Mouse (Mus musculus): ENCODE measurements around the gene Rab11fip3. TPM values are rescaled to one million over a fixed set of nuclear protein-coding genes. Genes with fewer than 3 reads are reported as not detected.

Rab11fip3 gene
- polyA plus RNA-seq, 2 experiments, result 1.4 to 2.1 TPM

- WGBS (ENCODE audit: insufficient replicate concordance), result 75% methylated on average over 5 of the region's 5 CpGs
- Histone ChIP-seq H3K27me3 (ENCODE audit: control insufficient read depth, insufficient read depth, low read length) (no peaks in the 10 kb centered on the region), H3K4me2 (ENCODE audit: low read depth) (no peak overlapping the region), H3K27ac (no peak overlapping the region), H3K9ac (replicated peaks) (no peak overlapping the region), H3K9me3 (ENCODE audit: control insufficient read depth, low read length) (no peaks in the 10 kb centered on the region), H3K36me3 (replicated peaks; ENCODE audit: control insufficient read depth, insufficient read depth, low read depth) (no peaks in the 10 kb centered on the region), H3K4me3 (ENCODE audit: insufficient read depth in 1 of 2, low read depth in 2 of 2, low read length in 2 of 2) (no peak overlapping the region), H3K4me1 (replicated peaks; ENCODE audit: control insufficient read depth in 2 of 2, insufficient read depth in 2 of 2, low read length in 1 of 2) (peaks cover 10 to 19% of the 10 kb centered on the region in 2 experiments)
- ATAC-seq (ENCODE audit: insufficient read depth) (no peak), DNase-seq (ENCODE audit: low read depth in 3 of 3, low spot score in 3 of 3) (no peak)
- no peak for TF ChIP-seq EP300 (IDR thresholded peaks at IDR 0.05; ENCODE audit: low read depth)
- no peak for TF ChIP-seq CTCF (IDR thresholded peaks at IDR 0.05; ENCODE audit: low read depth)
These were observed 46.2 kb downstream of the Rab11fip3 start for GRCm38 (mm10) chr17:26023181-26023580.

- Histone ChIP-seq H3K4me2 (ENCODE audit: low read depth) (peak overlapping the region; percentile 26; the same call in 1 of the 2 replicates), H3K9me3 (ENCODE audit: control insufficient read depth, low read length) (no peaks in the 10 kb centered on the region), H3K4me1 (replicated peaks; ENCODE audit: control insufficient read depth in 2 of 2, insufficient read depth in 2 of 2, low read length in 1 of 2) (peaks cover 10 to 19% of the 10 kb centered on the region in 2 experiments), H3K27ac (no peak overlapping the region), H3K9ac (replicated peaks) (no peak overlapping the region; the same call in 1 of the 2 replicates), H3K4me3 (ENCODE audit: insufficient read depth in 1 of 2, low read depth in 2 of 2, low read length in 2 of 2) (no peak overlapping the region), H3K27me3 (ENCODE audit: control insufficient read depth, insufficient read depth, low read length) (no peaks in the 10 kb centered on the region), H3K36me3 (replicated peaks; ENCODE audit: control insufficient read depth, insufficient read depth, low read depth) (no peaks in the 10 kb centered on the region)
- no peak for TF ChIP-seq CTCF (IDR thresholded peaks at IDR 0.05; ENCODE audit: low read depth)
- TF ChIP-seq EP300 (IDR thresholded peaks at IDR 0.05; ENCODE audit: low read depth), result no peak
- WGBS (ENCODE audit: insufficient replicate concordance), result 35% methylated on average over 9 of the region's 9 CpGs
- peak in 2 of 3 experiments; percentile 28 to 35 for DNase-seq (ENCODE audit: low read depth in 3 of 3, low spot score in 3 of 3)
- 0 out of 2 replicates have a peak, but pooled peaks have one; percentile 37 for ATAC-seq (ENCODE audit: insufficient read depth)
These were observed 47.5 kb downstream of the Rab11fip3 start for GRCm38 (mm10) chr17:26021728-26022341.

- TF ChIP-seq CTCF (IDR thresholded peaks at IDR 0.05; ENCODE audit: low read depth), result no peak
- no peak for TF ChIP-seq EP300 (IDR thresholded peaks at IDR 0.05; ENCODE audit: low read depth)
- Histone ChIP-seq H3K4me1 (replicated peaks; ENCODE audit: control insufficient read depth in 2 of 2, insufficient read depth in 2 of 2, low read length in 1 of 2) (peaks cover 10 to 19% of the 10 kb centered on the region in 2 experiments), H3K9me3 (ENCODE audit: control insufficient read depth, low read length) (no peaks in the 10 kb centered on the region), H3K27me3 (ENCODE audit: control insufficient read depth, insufficient read depth, low read length) (no peaks in the 10 kb centered on the region), H3K27ac (no peak overlapping the region), H3K36me3 (replicated peaks; ENCODE audit: control insufficient read depth, insufficient read depth, low read depth) (no peaks in the 10 kb centered on the region), H3K4me3 (ENCODE audit: insufficient read depth in 1 of 2, low read depth in 2 of 2, low read length in 2 of 2) (no peak overlapping the region), H3K9ac (replicated peaks) (no peak overlapping the region), H3K4me2 (ENCODE audit: low read depth) (no peak overlapping the region)
- no peak for ATAC-seq (ENCODE audit: insufficient read depth)
- WGBS (ENCODE audit: insufficient replicate concordance), result 38% methylated on average over 7 of the region's 7 CpGs
- DNase-seq (ENCODE audit: low read depth in 3 of 3, low spot score in 3 of 3), result no peak
These were observed 48.5 kb downstream of the Rab11fip3 start for GRCm38 (mm10) chr17:26020848-26021347.

GRCm38 (mm10) chr17:26018388-26018787 lies 51.0 kb downstream of the Rab11fip3 start:
- TF ChIP-seq EP300 (IDR thresholded peaks at IDR 0.05; ENCODE audit: low read depth), result no peak
- TF ChIP-seq CTCF (IDR thresholded peaks at IDR 0.05; ENCODE audit: low read depth), result no peak

GRCm38 (mm10) chr17:26017949-26018348 lies 51.4 kb downstream of the Rab11fip3 start:
- H3K36me3 ChIP-seq (replicated peaks; ENCODE audit: control insufficient read depth, insufficient read depth, low read depth), result no peaks in the 10 kb centered on the region
- H3K4me3 ChIP-seq (ENCODE audit: insufficient read depth in 1 of 2, low read depth in 2 of 2, low read length in 2 of 2), result no peak overlapping the region
- no peaks in the 10 kb centered on the region for H3K9me3 ChIP-seq (ENCODE audit: control insufficient read depth, low read length)
- WGBS (ENCODE audit: insufficient replicate concordance), result 50% methylated on average over 5 of the region's 5 CpGs
- no peak overlapping the region for H3K27ac ChIP-seq
- H3K27me3 ChIP-seq (ENCODE audit: control insufficient read depth, insufficient read depth, low read length), result no peaks in the 10 kb centered on the region
- peaks cover 10 to 18% of the 10 kb centered on the region in 2 experiments for H3K4me1 ChIP-seq (replicated peaks; ENCODE audit: control insufficient read depth in 2 of 2, insufficient read depth in 2 of 2, low read length in 1 of 2)
- no peak for DNase-seq (ENCODE audit: low read depth in 3 of 3, low spot score in 3 of 3)
- no peak for ATAC-seq (ENCODE audit: insufficient read depth)
- no peak overlapping the region for H3K9ac ChIP-seq (replicated peaks)
- no peak overlapping the region for H3K4me2 ChIP-seq (ENCODE audit: low read depth)
- TF ChIP-seq EP300 (IDR thresholded peaks at IDR 0.05; ENCODE audit: low read depth) (no peak), CTCF (IDR thresholded peaks at IDR 0.05; ENCODE audit: low read depth) (no peak)

More at GRCm38 (mm10) chr17:26018388-26018787, 51.0 kb downstream of the Rab11fip3 start:
- Histone ChIP-seq H3K4me3 (ENCODE audit: insufficient read depth in 1 of 2, low read depth in 2 of 2, low read length in 2 of 2) (no peak overlapping the region), H3K36me3 (replicated peaks; ENCODE audit: control insufficient read depth, insufficient read depth, low read depth) (no peaks in the 10 kb centered on the region), H3K4me1 (replicated peaks; ENCODE audit: control insufficient read depth in 2 of 2, insufficient read depth in 2 of 2, low read length in 1 of 2) (peaks cover 10 to 19% of the 10 kb centered on the region in 2 experiments), H3K4me2 (ENCODE audit: low read depth) (no peak overlapping the region), H3K9ac (replicated peaks) (no peak overlapping the region), H3K27me3 (ENCODE audit: control insufficient read depth, insufficient read depth, low read length) (no peaks in the 10 kb centered on the region), H3K9me3 (ENCODE audit: control insufficient read depth, low read length) (no peaks in the 10 kb centered on the region), H3K27ac (no peak overlapping the region)
- ATAC-seq (ENCODE audit: insufficient read depth) (no peak), DNase-seq (ENCODE audit: low read depth in 3 of 3, low spot score in 3 of 3) (no peak)
- WGBS (ENCODE audit: insufficient replicate concordance), result 60% methylated on average over 3 of the region's 3 CpGs
